In genomic region chr3:127211119-127211518, GRCm38 (mm10) we compare ENCODE assay signal across 18 mouse cellular contexts.
"Had no signal": no experiment of that assay in that cellular context is flagged by ENCODE, and none has a peak within 500 bp of the region (broad histone marks: within the 10 kb centered on the region; RNA-seq: fewer than 3 reads in every experiment).

No protein-coding gene starts in this region.

- H3K27me3 ChIP-seq: liver, embryonic 12.5 days; midbrain, embryonic 12.5 days; neural tube, embryonic 13.5 days; neural tube, embryonic 15.5 days; stomach, embryonic 15.5 days had no signal

- H3K36me3 ChIP-seq: liver, embryonic 12.5 days; midbrain, embryonic 10.5 days; midbrain, embryonic 12.5 days; neural tube, embryonic 13.5 days; neural tube, embryonic 15.5 days; stomach, embryonic 15.5 days had no signal

- H3K9me3 ChIP-seq: liver, embryonic 12.5 days; midbrain, embryonic 10.5 days; midbrain, embryonic 12.5 days; neural tube, embryonic 13.5 days; neural tube, embryonic 15.5 days; stomach, embryonic 15.5 days had no signal

- ATAC-seq: liver, embryonic 12.5 days; lung, postnatal 0 days; midbrain, embryonic 16.5 days had no signal

- H3K4me2 ChIP-seq: liver, embryonic 12.5 days; midbrain, embryonic 12.5 days; neural tube, embryonic 13.5 days; neural tube, embryonic 15.5 days; stomach, embryonic 15.5 days had no signal

- H3K9ac ChIP-seq: liver, embryonic 12.5 days; liver, embryonic 14.5 days; midbrain, embryonic 12.5 days; neural tube, embryonic 13.5 days; neural tube, embryonic 15.5 days; stomach, embryonic 15.5 days had no signal

- H3K4me1 ChIP-seq: liver, embryonic 12.5 days; stomach, embryonic 15.5 days had no signal

- H3K4me3 ChIP-seq: liver, embryonic 12.5 days; midbrain, embryonic 10.5 days; midbrain, embryonic 12.5 days; myocyte; neural tube, embryonic 13.5 days; neural tube, embryonic 15.5 days; stomach, embryonic 15.5 days had no signal

- H3K27ac ChIP-seq: liver, embryonic 12.5 days; liver, embryonic 14.5 days; midbrain, embryonic 10.5 days; midbrain, embryonic 12.5 days; neural tube, embryonic 13.5 days; neural tube, embryonic 15.5 days had no signal

- DNase-seq: lung, adult 18-20 months; right cerebral cortex, adult 18-20 months; right cerebral cortex, postnatal 25 days; right cerebral cortex, postnatal 4 days; spleen, adult 18-20 months; thymus, adult 2 months; thymus, postnatal 25 days; thymus, postnatal 4 days had no signal
